Mouse (Mus musculus) E14TG2a.4 (cell line): ENCODE data around the gene Nos2.
A peak's percentile ranks its signal among the peaks of the same experiment; 100 is the strongest.

ENCODE experiments used
- CTCF ChIP-seq: conservative IDR thresholded peaks from 2 replicates; pipeline ENCODE4 v1.5.1; 2014; ENCODE audit warnings: low read length
- NANOG ChIP-seq: IDR thresholded peaks from 2 replicates; pipeline ENCODE4 v1.6.1; 2014; ENCODE audit warnings: borderline replicate concordance, low read length, mixed read lengths
- POU5F1 ChIP-seq: IDR thresholded peaks from 2 replicates; pipeline ENCODE4 v1.6.1; 2014; ENCODE audit warnings: low read length, borderline replicate concordance

DNA sequence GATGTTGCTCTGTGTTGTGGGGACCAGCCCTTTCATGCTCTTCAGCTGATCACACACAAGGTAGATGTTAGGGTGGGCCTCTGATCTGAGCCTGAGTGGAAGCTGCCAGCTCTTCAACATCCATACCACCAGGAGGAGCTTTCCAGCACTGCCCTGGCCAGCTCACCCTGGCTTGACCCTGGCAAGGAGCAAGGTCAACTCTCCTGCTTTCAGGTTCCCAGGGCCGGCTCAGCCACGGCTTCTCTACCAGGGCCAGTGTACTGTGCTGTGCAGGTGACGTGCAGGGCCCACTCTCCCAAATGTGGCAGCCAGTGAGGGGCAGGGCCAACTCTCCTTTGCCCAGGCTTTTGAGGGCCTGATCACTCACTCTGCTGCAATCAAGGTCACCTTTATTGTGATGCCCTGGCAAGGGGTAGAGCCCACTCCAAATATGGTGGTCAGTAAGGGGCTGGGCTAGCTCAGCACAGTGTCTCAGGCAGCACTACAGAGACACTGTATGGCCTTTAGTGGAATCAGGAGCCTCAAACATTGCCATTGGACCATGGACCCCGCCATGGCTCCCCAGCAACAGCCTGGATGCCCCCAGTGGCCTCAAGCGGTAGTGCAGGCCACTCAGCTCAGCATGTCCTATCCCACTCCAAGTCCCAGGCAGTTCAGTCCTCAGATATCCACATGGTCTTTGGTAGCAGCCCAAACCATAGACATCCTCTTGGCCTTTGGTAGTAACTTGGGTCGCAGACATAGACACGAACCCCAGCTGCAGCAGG is 24.0 kb upstream of the Nos2 start:
- TF ChIP-seq CTCF (peak; percentile 94), POU5F1 (no peak), NANOG (no peak)
